Mouse (Mus musculus) frontal cortex, postnatal 10 days (tissue): ENCODE measurements around the gene Sgtb.

Experiments
- DNase-seq, 2 experiments: peaks; one replicate each; pipeline ENCODE4 v3.0.0; 2022; ENCODE audit warnings: low spot score in 2 of 2, mixed read lengths in 1 of 2

The Sgtb gene

GRCm38 (mm10) chr13:104178650-104179121, 69.1 kb downstream of the Sgtb start, which contains the start of gene Trim23:
Trim23 (plus strand) TSS chr13:104178797.
- DNase-seq = peak; percentile 96 to 97

- no peak for DNase-seq
Measured at GRCm38 (mm10) chr13:104179176-104179888, 69.8 kb downstream of the Sgtb start.

GRCm38 (mm10) chr13:104187357-104187756, 77.8 kb downstream of the Sgtb start:
- DNase-seq = no peak
